In genomic region chr14:47518619-47519018, GRCm38 (mm10) we compare ENCODE assay signal across 8 mouse cellular contexts. TPM values are rescaled to one million over a fixed set of nuclear protein-coding genes. Genes with fewer than 3 reads are reported as not detected.
DNase-seq lines count a peak whose midpoint lies in the region; ATAC-seq and TF ChIP-seq lines count a peak whose summit lies in the region.

No protein-coding gene starts in this region.

- H3K36me3 ChIP-seq in midbrain, postnatal 0 days (ENCODE audit: insufficient read depth, low read length) = no peaks in the 10 kb centered on the region

- no peaks in the 10 kb centered on the region for H3K4me1 ChIP-seq in midbrain, postnatal 0 days (ENCODE audit: insufficient read depth, low read length)

- peak overlapping the region; percentile 49 for H3K27ac ChIP-seq in layer of hippocampus, adult 2 months
- H3K27ac ChIP-seq in midbrain, postnatal 0 days (ENCODE audit: low read depth, low read length) = no peak overlapping the region

- intact Hi-C loops in heart, postnatal 25 days (cut with DNase I) = no loop called here
- intact Hi-C loops in left cerebral cortex, postnatal 14 days (cut with DNase I) = no loop called here

- TF ChIP-seq CTCF in layer of hippocampus, adult 2 months (conservative IDR thresholded peaks at IDR 0.05) = no peak
- TF ChIP-seq CTCF in midbrain, postnatal 0 days (IDR thresholded peaks at IDR 0.05) = no peak

- H3K4me2 ChIP-seq in midbrain, postnatal 0 days (ENCODE audit: low read depth, low read length, poor library complexity, severe bottlenecking) = no peak overlapping the region

- no peaks in the 10 kb centered on the region for H3K27me3 ChIP-seq in midbrain, postnatal 0 days (ENCODE audit: insufficient read depth, low read length)

- H3K9ac ChIP-seq in midbrain, postnatal 0 days (replicated peaks; ENCODE audit: low read length, poor library complexity, severe bottlenecking) = no peak overlapping the region

- no peak overlapping the region for H3K4me3 ChIP-seq in layer of hippocampus, adult 2 months
- H3K4me3 ChIP-seq in midbrain, postnatal 0 days (ENCODE audit: low read depth, low read length) = no peak overlapping the region

- DNase-seq in layer of hippocampus, adult 2 months (ENCODE audit: low spot score in 2 of 2) = no peak
- no peak for DNase-seq in layer of hippocampus, postnatal 14 days (ENCODE audit: low spot score in 2 of 2)
- peak; percentile 52 for DNase-seq in T-cell, adult 2 months (ENCODE audit: low spot score)
- DNase-seq in heart, postnatal 25 days (ENCODE audit: low spot score) = peak; percentile 30
- DNase-seq in midbrain, postnatal 0 days (ENCODE audit: low spot score) = no peak
- no peak for DNase-seq in left cerebral cortex, postnatal 14 days (ENCODE audit: low spot score in 2 of 2)
- no peak for DNase-seq in thymus, postnatal 10 days (ENCODE audit: low spot score in 2 of 2)

- no peaks in the 10 kb centered on the region for H3K9me3 ChIP-seq in midbrain, postnatal 0 days (ENCODE audit: low read length)

- ATAC-seq in megakaryocyte progenitor cell, adult 5-6 weeks (replicated peaks; ENCODE audit: poor library complexity) = peak; percentile 29; the same call in 1 of the 2 replicates
- no peak for ATAC-seq in midbrain, postnatal 0 days (ENCODE audit: low FRiP score)

- WGBS in midbrain, postnatal 0 days = 96% methylated on average over 6 of the region's 6 CpGs

RNA-seq across cellular contexts. Expression of gene Atg14, which starts 51.8 kb away (rescaled TPM):
- 10 to 100 TPM; 19.7 to 20.9 TPM for total RNA-seq in layer of hippocampus, adult 2 months (2021)
- 10 to 100 TPM; 14.7 to 15.1 TPM for total RNA-seq in layer of hippocampus, postnatal 14 days (2021)
- 10 to 100 TPM; 10.1 TPM for total RNA-seq in heart, postnatal 25 days (2021)
- total RNA-seq in megakaryocyte progenitor cell, adult 5-6 weeks (2015) = 6.1 and 7.5 TPM in 2 replicates
- total RNA-seq in megakaryocyte progenitor cell, adult 5-6 weeks (2017) = 7.1 and 10.9 TPM in 2 replicates
- total RNA-seq in midbrain, postnatal 0 days (2014; rRNA removed) = 5.3 and 5.8 TPM in 2 replicates
- 21.4 and 23.9 TPM in 2 replicates for polyA plus RNA-seq in midbrain, postnatal 0 days (2015; fragmentation: Nextera tagmentation; extraction: Ambion mirVana)
- total RNA-seq in left cerebral cortex, postnatal 14 days (2021) = 10 to 100 TPM; 15.2 to 15.4 TPM

Comparison
In these comparisons a context has a peak if more than half of its experiments do, and no peak if none do; other contexts are left out.
1. DNase-seq: peak in T-cell, adult 2 months (single experiment) and heart, postnatal 25 days (single experiment); none in layer of hippocampus, adult 2 months (0 of 2), layer of hippocampus, postnatal 14 days (0 of 2), midbrain, postnatal 0 days (single experiment), left cerebral cortex, postnatal 14 days (0 of 2) and thymus, postnatal 10 days (0 of 2).